Mouse (Mus musculus) adrenal gland, postnatal 4 days (tissue): ENCODE data around the gene Msh3. TPM values are rescaled to one million over a fixed set of nuclear protein-coding genes. Genes with fewer than 3 reads are reported as not detected.
"Not testable (repeated sequence)": the region's sequence is repeated elsewhere in the genome, so short reads cannot be mapped to it uniquely, and the experiment has no call there.

Experiments used
- DNase-seq, 2 experiments: peaks; one replicate each; pipeline ENCODE4 v3.0.0; 2021 to 2022; ENCODE audit warnings: low spot score in 2 of 2, mixed read lengths in 2 of 2
- long read RNA-seq, 2 experiments: library from polyadenylated mRNA; stranded (forward); transcript quantifications; one replicate each; pipeline ENCODE4 v2.0.0; 2021
- total RNA-seq, 2 experiments: library from RNA; stranded (reverse); gene quantifications; 2 replicates each; pipeline ENCODE4 v1.2.3; 2021

Msh3 gene
- total RNA-seq: 10 to 100 TPM; 36.5 to 39.2 TPM
- long read RNA-seq, experiment 1, partial matches to known transcripts: 1 of 7 reads
- long read RNA-seq, experiment 1, other reads (novel, unspliced or antisense): 1 of 7 reads
- long read RNA-seq, experiment 2, transcript Msh3-202 (24 exons, 3,946 nt): major isoform, 11 of 22 reads
- long read RNA-seq, experiment 2, partial matches to known transcripts: 3 of 22 reads
- long read RNA-seq, experiment 2, other reads (novel, unspliced or antisense): 7 of 22 reads

DNA sequence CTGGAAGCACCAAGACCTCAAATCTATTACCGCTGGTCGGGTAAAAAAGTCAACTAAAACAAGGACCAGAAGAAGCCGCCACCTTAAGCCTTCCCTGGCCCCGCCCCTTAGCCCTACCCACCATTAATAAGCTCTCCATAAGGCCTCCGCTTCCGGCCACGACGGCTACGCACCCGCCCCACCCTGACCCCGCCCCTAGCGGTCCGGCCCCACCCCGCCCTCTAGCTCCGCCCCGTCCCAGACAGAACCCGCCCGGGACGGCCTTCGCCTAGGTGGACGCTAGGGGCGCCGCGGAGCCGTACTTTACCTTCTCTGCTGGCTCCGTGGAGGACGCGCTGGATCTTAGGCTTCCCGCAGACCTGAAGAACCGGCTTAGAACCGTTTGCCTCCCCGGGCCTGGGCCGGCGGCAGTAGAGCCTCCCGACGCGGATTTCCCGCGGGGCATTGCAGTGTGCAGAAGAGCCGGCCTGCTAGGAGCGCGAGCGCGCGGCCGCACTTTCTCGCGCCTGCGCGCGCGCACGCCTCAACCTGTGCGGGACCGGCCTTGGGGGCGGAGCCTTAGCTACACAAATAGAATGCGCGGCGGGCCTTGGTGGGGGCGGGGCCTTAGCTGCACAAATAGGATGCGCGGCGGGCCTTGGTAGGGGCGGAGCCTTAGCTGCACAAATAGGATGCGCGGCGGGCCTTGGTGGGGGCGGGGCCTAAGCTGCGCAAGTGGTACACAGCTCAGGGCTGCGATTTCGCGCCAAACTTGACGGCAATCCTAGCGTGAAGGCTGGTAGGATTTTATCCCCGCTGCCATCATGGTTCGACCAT lies at the start of gene Msh3, which contains the start of gene Dhfr:
Gene Msh3 (minus strand): TSS at position 548 of the 816 bp plus-strand sequence.
Gene Dhfr (plus strand): TSS at position 271 of the 816 bp plus-strand sequence.
- DNase-seq: peak; percentile 94 to 97

DNA sequence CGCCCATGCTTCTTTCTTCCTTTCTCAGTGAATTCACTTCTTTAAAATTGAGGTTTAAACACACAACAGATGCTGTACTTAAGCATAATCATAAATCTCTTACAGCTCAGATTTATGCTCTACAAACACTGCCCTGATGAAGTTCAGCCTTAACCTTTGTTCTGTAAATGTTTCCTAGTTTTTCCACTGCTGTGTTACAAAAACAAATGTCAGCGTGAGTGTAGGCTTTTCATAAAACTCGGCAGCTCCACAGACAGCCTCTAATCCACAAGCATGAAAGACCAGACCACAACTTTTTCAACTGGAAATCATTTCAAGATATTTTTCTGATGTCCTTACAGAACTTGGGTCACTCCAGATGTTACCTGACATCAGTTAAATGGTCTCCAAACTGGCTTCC lies 48.7 kb upstream of the Msh3 start:
- no peak for DNase-seq

DNA sequence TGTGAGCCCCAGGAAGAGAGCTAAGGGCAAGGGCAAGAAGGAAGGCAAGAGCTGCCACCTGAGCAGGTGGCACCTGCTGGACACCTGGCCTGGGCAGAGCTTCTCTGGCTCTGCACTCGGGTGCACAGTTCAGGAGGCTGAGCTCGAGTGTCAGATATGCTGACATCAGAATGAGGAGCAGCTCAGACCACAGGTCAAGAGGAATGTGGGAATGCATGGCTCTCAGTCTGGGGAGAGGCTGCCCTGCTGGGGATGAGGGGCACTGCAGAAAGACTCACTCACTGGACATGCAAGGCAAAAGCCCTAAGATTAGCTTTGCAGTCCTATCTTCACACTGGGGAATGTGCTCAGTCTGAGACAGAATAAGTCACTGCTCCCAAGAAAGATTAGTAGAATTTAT lies 47.3 kb upstream of the Msh3 start:
- DNase-seq: no peak

DNA sequence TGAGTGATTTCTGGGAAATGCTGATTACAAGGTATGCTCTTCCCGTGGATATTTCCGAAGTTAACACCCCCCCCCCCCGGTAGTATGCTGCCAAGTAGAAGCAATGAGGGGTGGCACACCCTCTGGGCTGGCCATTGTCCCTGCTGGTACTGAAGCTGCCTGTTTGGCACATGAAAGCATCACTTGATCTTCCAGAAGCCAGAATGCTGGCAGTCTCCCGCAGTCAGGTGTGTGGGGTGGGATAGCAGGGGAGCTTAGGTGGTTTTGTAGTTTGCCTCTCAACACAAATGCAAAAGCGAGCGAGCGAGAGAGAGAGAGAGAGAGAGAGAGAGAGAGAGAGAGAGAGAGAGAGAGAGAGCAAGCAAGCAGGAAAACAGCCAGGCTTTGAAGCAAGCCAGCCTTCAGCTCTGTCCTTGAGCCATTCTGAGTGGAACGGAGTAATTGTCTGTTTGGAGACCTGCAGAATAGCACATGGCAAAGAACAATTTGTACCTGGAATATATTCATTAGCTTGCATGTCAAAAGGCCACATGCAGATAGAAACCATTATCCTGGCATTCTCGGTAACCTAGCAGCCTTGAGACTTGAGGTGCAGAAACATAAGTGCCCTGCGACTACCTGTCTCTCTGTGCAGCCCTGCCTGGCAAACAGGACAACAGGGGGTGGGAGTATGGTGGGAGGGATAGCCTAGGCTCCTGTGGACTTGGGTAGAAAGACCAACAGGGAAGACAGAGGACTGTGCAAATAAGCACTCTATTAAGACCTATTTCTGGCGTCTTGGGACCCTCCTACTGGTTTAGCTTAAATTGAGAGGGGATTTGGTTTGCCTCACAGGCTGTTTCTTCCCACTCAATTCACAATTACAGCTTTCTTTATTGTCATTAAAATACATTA lies 43.9 kb upstream of the Msh3 start:
- DNase-seq: no peak

DNA sequence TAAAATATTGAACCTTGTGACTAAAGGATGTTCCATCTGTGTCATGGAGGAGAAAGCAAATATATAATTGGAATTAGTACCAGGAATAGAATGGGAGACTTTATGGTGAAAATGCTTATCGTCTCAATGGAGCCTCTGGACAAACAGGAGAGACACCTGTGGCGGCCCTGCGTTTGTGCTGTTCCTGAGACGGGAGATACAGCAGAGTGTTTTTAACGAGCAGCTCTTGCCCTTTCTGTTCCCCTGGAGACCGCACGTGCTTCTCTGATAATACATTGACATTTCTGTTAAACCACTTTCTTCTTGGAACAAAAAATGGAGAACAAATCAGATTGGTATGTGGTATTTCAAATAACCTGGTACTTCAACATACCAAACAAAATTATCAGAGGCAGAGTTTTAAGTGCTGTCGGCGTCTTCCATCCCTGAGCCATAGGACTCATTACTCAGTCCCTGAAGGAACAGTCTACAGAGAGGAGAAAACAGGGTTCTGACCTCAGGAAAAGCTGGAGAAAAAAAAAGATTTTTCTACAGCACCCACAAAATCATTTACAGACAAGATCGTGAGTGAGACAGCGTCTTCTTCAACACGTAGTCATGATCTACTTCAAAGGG lies 38.4 kb upstream of the Msh3 start:
- DNase-seq: no peak

DNA sequence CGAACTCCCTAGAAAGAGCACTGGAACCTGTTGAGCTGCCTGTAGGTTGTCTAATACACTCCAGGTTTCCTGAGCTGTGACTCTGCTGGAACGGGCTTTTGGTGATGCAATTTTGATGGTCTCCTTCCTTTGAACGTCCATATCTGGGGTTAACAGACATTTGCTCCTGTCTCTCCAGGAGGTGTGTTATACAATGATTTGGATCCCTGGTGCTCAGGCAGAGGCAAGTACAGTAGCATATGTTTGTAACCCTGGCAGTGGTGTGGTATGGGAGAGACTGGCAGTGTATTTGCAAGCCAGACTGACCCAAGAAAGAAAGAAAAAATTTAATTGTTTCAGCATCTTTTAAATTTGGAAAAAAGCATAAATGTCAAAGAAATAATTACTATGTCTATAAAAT lies 32.6 kb upstream of the Msh3 start:
- DNase-seq: no peak

DNA sequence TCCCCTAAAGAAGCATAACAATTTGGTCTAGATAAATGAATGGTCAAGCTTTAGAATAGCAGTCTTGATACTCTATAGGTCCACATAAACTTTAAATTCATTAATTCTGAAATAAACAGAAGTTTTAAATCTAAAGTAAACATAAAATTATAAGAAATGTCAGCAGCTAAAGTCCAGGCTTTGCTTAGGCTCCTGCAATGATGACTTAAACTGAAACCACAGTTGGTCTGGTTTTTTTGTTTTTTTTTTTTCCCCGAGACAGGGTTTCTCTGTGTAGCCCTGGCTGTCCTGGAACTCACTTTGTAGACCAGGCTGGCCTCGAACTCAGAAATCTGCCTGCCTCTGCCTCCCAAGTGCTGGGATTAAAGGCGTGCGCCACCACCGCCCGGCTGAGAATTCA lies 16.7 kb upstream of the Msh3 start:
- DNase-seq: not testable (repeated sequence)

DNA sequence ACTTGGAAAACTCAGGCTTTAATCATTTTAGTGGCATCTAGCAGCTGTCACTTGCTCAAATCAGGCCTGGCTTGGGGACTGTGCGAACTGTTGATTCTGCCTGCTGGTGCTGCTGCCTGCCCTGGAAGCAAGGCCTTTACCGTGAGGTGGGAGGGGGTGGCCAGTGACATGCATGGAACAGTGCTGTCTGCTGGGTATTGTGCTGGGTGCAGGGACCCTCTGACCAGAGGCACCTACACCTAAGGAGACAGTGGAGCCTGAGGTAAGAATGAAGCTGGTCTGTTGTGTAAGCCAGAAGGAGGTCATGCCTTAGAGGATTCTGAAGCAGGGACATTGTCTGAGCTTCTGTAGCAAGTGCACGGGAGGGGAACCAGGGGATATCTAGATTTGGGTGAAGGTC lies 16.0 kb upstream of the Msh3 start:
- DNase-seq: no peak

DNA sequence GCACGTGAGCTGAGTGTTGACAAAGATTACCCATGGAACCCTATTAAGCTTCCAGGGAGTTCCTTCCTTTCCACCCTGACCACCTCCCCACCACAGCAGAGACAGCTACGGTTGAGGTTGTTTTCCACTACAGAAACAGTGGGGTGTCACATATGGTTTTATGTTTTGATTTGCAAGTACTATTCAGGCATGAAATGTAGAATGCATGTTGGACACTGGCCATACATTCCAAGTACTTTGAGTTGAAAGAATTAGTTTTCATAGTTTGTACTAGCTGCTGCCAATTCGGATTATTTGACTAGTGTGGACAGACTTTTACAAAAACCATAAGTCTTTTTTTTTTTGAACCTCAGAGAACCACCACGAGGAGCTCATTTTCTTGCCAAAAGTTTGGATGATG lies 10.5 kb upstream of the Msh3 start:
- DNase-seq: no peak

DNA sequence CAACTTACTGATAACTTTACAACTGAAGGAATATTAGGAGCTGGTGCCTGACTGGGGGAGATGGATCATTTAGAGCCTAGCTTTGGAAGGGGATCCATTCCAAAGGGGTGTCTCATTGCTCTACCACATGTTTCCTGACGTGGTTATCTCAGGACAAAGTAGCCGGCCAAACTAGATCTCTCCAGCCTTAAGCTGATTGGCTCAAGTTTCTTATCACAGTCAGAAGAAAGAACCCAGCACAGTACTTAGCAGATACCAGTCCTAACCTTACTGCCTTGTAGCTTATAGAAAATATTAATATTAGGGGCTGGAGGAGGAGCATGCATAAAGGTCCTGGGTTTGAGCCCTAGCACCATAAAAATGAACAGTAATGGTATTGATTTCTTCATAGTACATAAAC lies 6.8 kb upstream of the Msh3 start:
- no peak for DNase-seq

DNA sequence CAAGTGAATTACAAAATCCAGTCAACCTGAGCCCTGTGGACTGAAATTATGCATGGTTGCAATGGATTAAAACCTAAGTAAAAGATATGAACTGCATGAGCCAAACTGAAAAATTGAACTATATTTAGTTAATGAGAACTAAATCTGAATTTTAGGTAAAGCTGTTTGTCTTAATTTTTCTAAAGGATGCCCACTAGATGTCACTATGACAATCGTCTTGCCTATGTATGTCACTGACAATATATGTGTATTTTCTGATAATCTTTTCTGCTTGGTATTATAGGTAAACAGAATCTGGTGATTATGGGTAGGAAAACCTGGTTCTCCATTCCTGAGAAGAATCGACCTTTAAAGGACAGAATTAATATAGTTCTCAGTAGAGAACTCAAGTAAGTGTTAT lies 2.8 kb upstream of the Msh3 start:
- no peak for DNase-seq

DNA sequence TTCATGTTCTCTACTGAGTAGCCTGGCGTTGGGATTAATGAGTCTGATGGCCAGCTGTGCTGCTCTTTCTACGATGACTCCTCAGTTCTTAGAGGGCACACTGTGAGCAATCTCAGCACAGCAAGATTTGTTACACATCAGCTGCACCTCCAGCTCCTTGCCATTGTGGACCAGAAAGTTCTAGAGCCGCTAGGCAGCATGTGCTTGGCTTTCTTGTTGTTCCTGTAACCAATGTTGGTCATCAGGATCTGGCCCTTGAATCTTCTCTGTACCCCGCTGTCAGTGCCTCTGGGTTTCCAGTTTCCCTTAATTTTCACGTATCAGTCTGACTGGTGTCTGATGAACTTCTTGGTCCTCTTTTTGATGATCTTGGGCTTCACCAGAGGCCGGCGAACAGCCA lies 1.6 kb upstream of the Msh3 start:
- no peak for DNase-seq

DNA sequence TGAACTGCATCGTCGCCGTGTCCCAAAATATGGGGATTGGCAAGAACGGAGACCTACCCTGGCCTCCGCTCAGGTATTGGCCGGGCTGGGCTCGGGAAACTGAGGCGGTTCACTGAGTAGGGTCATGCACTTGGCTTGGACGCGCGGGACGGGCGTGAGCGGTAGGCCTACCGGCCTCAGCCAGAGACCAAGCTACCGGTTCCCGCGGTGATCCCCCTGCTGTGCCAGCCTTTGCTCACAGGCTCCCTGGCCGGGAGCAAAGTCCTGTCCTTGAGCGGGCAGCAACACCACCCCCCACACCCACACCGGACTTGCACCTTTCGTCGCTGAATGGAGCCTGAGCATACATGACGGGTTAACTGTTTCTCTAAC lies 455 bp upstream of the Msh3 start:
- DNase-seq: peak in 1 of 2 experiments; percentile 15

DNA sequence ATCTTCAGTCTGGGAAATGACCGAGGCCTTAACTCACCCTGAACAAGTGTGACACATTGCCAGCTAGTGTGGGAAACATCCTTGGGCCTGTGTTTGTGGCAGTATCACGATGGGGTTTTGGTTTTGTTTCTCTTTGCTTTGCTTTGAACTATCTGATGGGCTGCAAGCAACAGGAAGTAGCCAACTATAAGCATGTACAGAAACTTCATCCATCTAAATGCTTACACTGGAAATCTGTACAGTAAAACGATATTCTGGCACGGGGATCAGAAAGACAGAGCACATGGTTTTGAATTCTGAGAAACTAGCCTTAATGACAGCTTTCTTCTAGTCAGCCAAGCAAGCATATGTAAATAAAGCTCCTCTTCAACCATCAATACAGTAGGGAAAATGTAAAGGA lies 847 bp downstream of the Msh3 start:
- DNase-seq: no peak

DNA sequence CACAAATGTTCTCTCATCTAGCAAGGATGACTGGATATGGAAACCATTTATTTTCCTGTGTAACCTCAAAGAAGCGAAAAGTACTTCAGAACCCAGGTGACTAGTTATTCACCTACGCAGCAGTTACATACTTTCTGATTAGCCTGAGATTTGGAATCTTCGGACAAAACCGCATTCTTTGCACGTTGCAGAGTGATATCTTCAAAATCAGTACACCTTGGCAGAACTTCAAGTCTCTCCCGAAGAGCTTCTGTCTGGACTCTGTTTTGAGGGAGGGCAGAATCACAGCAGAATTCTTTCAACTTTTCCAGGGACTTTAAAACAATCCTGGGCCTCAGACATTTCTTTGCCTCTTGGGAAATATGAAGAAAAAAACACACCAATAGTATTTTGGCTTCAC lies 3.7 kb downstream of the Msh3 start:
- no peak for DNase-seq

DNA sequence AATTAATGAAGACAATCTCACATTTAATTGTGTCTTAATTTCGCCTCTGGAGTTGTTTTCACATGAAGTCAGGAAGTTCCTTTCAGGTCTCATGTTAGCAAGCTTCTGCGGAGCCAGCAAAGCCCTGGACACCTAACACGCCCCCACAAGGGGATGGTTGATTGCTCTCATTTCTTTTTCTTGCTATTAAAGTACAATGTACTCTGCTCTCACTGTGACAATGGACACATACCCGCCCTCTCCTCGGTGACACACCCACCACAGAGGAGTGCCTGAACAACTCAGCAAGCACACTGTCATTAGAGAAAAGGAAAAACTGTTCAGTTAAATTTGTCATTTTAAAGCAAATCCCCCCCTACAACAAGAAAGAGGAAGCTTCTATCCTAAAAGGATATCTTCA lies 8.5 kb downstream of the Msh3 start:
- no peak for DNase-seq

DNA sequence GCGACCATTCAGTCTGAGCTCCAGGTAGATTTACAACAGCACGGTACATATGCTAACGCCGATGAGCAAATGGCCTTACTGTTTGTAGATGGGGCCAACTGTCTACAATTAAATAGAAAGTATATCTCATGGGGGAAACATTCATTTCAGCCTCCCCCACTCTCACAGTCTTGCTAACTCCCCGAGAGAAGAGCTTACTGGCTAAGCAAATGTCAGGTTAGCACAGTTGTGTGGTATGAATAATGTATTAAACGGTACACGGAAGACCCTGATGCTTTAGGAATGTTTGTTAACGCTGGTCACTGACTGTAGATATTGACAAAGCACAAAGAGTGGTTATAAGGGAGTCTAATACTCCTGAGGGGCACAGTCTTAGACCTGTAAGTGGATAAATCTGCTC lies 10.8 kb downstream of the Msh3 start:
- DNase-seq: no peak

DNA sequence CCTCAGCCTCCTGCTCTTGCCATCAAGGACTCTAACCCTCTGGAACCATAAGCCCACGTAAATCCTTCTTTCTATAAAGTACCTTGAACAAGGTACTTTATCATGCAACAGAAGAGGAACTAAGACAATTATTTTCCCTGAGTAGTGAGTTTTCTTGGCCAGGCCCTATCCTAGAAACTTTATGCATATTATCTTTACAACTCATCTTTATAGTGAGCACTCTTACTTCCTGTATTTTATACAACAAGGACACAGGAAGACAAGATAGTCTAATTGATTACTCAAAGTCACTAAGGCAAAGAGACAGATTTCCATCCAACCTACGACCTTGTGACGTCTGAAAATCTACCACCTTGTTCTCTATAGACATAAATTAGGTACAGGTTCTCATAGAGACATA lies 15.0 kb downstream of the Msh3 start:
- no peak for DNase-seq

DNA sequence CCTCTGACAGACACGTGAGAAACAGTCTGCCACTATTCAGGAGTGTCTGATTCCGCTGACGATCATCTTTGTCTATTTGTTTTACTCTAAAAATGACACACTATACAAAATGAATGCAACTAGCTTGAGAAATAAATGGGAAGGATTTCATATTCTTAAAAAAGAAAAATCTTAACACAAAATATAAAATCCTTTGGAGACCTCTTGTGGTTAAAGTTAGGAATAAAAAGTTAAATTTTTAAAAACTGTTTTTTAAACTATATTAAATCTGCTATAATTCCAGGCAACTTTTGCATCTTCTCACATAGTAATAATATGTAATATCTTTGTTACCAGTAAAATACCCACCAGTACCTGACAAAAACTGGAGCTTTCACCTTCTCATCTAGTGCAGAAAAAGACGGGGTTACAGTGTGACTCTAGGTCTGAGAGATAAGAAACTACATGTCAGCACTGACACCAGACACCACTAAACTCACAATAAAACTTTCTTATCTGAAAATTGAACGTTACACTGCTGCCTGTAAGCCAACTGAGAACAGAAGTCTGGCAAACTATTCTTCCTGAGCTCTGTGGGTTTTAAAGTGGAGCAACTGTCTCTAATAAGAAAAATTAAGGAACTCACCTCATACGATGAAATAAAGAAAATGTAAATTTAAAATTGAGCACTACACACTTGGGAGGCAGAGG lies 16.9 kb downstream of the Msh3 start:
- no peak for DNase-seq

DNA sequence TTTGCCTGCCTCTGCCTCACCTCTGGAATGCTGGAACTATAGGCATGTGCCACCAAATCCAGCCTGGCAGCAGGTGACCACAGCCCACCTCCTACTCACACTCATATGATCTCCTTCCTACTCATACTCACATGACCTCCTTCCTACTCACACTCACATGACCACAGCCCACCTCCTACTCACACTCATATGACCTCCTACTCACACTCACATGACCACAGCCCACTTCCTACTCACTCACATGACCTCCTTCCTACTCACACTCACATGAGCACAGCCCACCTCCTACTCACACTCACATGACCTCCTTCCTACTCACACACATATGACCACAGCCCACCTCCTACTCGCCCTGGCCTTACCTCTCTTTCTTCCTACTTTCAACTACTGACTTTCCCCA lies 17.9 kb downstream of the Msh3 start:
- DNase-seq: no peak
